Mouse (Mus musculus): ENCODE results near the gene Filip1l. TPM values are rescaled to one million over a fixed set of nuclear protein-coding genes. Genes with fewer than 3 reads are reported as not detected.

The Filip1l gene
- polyA plus RNA-seq, 1 experiment from 2014 or later = 32.6 TPM

- Histone ChIP-seq H3K27ac (ENCODE audit: low read length) (no peak overlapping the region), H3K4me3 (ENCODE audit: low read length) (no peak overlapping the region), H3K27me3 (ENCODE audit: control insufficient read depth, insufficient read depth, low read depth, low read length) (no peaks in the 10 kb centered on the region), H3K36me3 (ENCODE audit: control insufficient read depth, insufficient read depth, low read length) (no peaks in the 10 kb centered on the region), H3K9ac (ENCODE audit: low read length) (no peak overlapping the region), H3K4me2 (ENCODE audit: low read depth, low read length) (no peak overlapping the region), H3K9me3 (ENCODE audit: control insufficient read depth, low read length) (no peaks in the 10 kb centered on the region), H3K4me1 (replicated peaks; ENCODE audit: control insufficient read depth, insufficient read depth, low read length) (peaks cover 18% of the 10 kb centered on the region)
- ATAC-seq (ENCODE audit: low read depth) = no peak
- 81% methylated on average over 10 of the region's 10 CpGs for WGBS
Measured at GRCm38 (mm10) chr16:57399566-57399965, 46.7 kb downstream of the Filip1l start.

DNA sequence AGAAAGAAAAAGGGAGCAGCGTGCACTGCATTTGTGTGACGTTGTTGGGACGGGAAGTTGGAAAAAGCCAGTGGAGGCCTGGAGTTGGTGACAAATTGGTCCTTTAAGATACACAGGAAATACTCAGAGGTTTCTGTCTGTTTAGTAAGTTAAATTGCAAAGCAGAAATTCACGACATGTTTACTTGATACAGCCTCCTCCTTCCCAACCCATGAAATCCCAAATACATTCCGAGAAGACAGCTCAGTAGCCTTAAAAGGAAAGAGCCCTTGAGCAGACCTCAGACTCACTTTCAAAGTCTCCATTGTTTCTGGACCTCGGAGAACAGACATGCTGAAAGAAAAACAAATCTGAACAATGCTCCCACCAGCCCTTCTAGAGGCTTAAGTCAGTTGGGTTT, 48.8 kb downstream of the Filip1l start:
- 18% methylated on average over 6 of the region's 6 CpGs for WGBS
- H3K9ac ChIP-seq (ENCODE audit: low read length) = 0 out of 2 replicates have a peak overlapping the region, but pooled peaks have one; percentile 43
- H3K4me2 ChIP-seq (ENCODE audit: low read depth, low read length) = no peak overlapping the region
- H3K27me3 ChIP-seq (ENCODE audit: control insufficient read depth, insufficient read depth, low read depth, low read length) = no peaks in the 10 kb centered on the region
- H3K4me1 ChIP-seq (replicated peaks; ENCODE audit: control insufficient read depth, insufficient read depth, low read length) = peaks cover 18% of the 10 kb centered on the region
- H3K36me3 ChIP-seq (ENCODE audit: control insufficient read depth, insufficient read depth, low read length) = no peaks in the 10 kb centered on the region
- H3K9me3 ChIP-seq (ENCODE audit: control insufficient read depth, low read length) = no peaks in the 10 kb centered on the region
- no peak overlapping the region for H3K4me3 ChIP-seq (ENCODE audit: low read length)
- H3K27ac ChIP-seq (ENCODE audit: low read length) = peak overlapping the region; percentile 88
- peak; percentile 53; the same call in 1 of the 2 replicates for ATAC-seq (ENCODE audit: low read depth)

GRCm38 (mm10) chr16:57402910-57403309, 50.0 kb downstream of the Filip1l start:
- ATAC-seq (ENCODE audit: low read depth) = no peak
- no peak overlapping the region for H3K27ac ChIP-seq (ENCODE audit: low read length)
- H3K9ac ChIP-seq (ENCODE audit: low read length) = no peak overlapping the region
- H3K9me3 ChIP-seq (ENCODE audit: control insufficient read depth, low read length) = no peaks in the 10 kb centered on the region
- H3K4me3 ChIP-seq (ENCODE audit: low read length) = no peak overlapping the region
- no peak overlapping the region for H3K4me2 ChIP-seq (ENCODE audit: low read depth, low read length)
- H3K27me3 ChIP-seq (ENCODE audit: control insufficient read depth, insufficient read depth, low read depth, low read length) = no peaks in the 10 kb centered on the region
- H3K36me3 ChIP-seq (ENCODE audit: control insufficient read depth, insufficient read depth, low read length) = no peaks in the 10 kb centered on the region
- peaks cover 18% of the 10 kb centered on the region for H3K4me1 ChIP-seq (replicated peaks; ENCODE audit: control insufficient read depth, insufficient read depth, low read length)
- WGBS = 76% methylated on average over 4 of the region's 4 CpGs

GRCm38 (mm10) chr16:57403825-57404224, 50.9 kb downstream of the Filip1l start:
- Histone ChIP-seq H3K27ac (ENCODE audit: low read length) (peak overlapping the region; percentile 69), H3K27me3 (ENCODE audit: control insufficient read depth, insufficient read depth, low read depth, low read length) (no peaks in the 10 kb centered on the region), H3K4me2 (ENCODE audit: low read depth, low read length) (no peak overlapping the region), H3K9ac (ENCODE audit: low read length) (no peak overlapping the region), H3K36me3 (ENCODE audit: control insufficient read depth, insufficient read depth, low read length) (no peaks in the 10 kb centered on the region), H3K4me1 (replicated peaks; ENCODE audit: control insufficient read depth, insufficient read depth, low read length) (peaks cover 18% of the 10 kb centered on the region), H3K9me3 (ENCODE audit: control insufficient read depth, low read length) (no peaks in the 10 kb centered on the region), H3K4me3 (ENCODE audit: low read length) (no peak overlapping the region)
- peak; percentile 61 for ATAC-seq (ENCODE audit: low read depth)
- 40% methylated on average over 5 of the region's 5 CpGs for WGBS

- peaks cover 4% of the 10 kb centered on the region; the same call in 1 of the 2 replicates for H3K9me3 ChIP-seq (ENCODE audit: control insufficient read depth, low read length)
- H3K36me3 ChIP-seq (ENCODE audit: control insufficient read depth, insufficient read depth, low read length) = no peaks in the 10 kb centered on the region
- ATAC-seq (ENCODE audit: low read depth) = no peak
- no peak overlapping the region for H3K9ac ChIP-seq (ENCODE audit: low read length)
- no peaks in the 10 kb centered on the region for H3K27me3 ChIP-seq (ENCODE audit: control insufficient read depth, insufficient read depth, low read depth, low read length)
- no peak overlapping the region for H3K27ac ChIP-seq (ENCODE audit: low read length)
- no peak overlapping the region for H3K4me3 ChIP-seq (ENCODE audit: low read length)
- WGBS = 42% methylated on average over 4 of the region's 4 CpGs
- H3K4me2 ChIP-seq (ENCODE audit: low read depth, low read length) = no peak overlapping the region
- peaks cover 7% of the 10 kb centered on the region; the same call in 1 of the 2 replicates for H3K4me1 ChIP-seq (replicated peaks; ENCODE audit: control insufficient read depth, insufficient read depth, low read length)
Measured at GRCm38 (mm10) chr16:57412766-57413165, 59.9 kb downstream of the Filip1l start.

DNA sequence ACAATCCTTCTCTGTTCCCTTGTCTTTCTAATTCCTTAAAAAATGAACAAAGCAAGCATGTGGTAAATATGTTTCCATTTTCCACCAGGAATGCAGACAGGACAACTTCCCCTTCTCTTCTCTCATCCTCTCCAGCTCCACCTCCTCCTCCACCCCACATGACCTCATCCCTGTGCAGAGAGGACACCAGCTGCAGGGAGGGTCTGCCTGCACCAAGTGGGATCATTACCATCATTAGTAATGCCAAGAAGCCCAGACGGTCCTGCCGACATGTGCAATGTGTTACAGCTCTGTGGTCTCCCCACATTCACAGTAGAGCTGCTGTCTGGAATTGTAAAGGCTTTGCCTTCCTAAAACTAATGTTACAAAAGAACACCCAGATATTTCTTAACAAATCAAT, 63.2 kb downstream of the Filip1l start:
- no peaks in the 10 kb centered on the region for H3K36me3 ChIP-seq (ENCODE audit: control insufficient read depth, insufficient read depth, low read length)
- no peak overlapping the region for H3K4me2 ChIP-seq (ENCODE audit: low read depth, low read length)
- no peak overlapping the region for H3K4me3 ChIP-seq (ENCODE audit: low read length)
- no peak overlapping the region for H3K27ac ChIP-seq (ENCODE audit: low read length)
- H3K27me3 ChIP-seq (ENCODE audit: control insufficient read depth, insufficient read depth, low read depth, low read length) = no peaks in the 10 kb centered on the region
- WGBS = 40% methylated on average over 2 of the region's 2 CpGs
- peaks cover 12% of the 10 kb centered on the region for H3K4me1 ChIP-seq (replicated peaks; ENCODE audit: control insufficient read depth, insufficient read depth, low read length)
- no peak overlapping the region for H3K9ac ChIP-seq (ENCODE audit: low read length)
- ATAC-seq (ENCODE audit: low read depth) = no peak
- H3K9me3 ChIP-seq (ENCODE audit: control insufficient read depth, low read length) = peaks cover 4% of the 10 kb centered on the region; the same call in 1 of the 2 replicates

DNA sequence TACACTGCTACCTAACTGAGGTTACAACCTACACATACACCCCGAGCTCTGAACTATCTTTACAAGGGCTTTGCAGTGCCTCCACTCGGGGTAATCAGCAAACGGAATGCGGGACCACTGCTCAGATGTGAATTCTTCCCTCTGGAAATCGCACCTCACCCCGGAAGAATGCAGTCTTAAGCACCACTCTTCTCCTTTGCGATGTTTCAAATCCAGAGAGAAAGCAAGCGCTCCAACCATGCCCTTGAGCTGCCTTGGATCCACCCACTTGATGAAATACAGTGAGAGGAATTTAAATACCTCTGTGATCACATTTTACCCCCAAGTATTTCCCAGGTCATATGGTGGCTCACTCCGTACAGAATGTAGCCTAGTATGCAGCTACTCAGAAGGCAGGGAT, 64.1 kb downstream of the Filip1l start:
- no peak overlapping the region for H3K4me2 ChIP-seq (ENCODE audit: low read depth, low read length)
- H3K27me3 ChIP-seq (ENCODE audit: control insufficient read depth, insufficient read depth, low read depth, low read length) = no peaks in the 10 kb centered on the region
- no peak overlapping the region for H3K27ac ChIP-seq (ENCODE audit: low read length)
- no peak for ATAC-seq (ENCODE audit: low read depth)
- H3K4me1 ChIP-seq (replicated peaks; ENCODE audit: control insufficient read depth, insufficient read depth, low read length) = peaks cover 21% of the 10 kb centered on the region
- no peak overlapping the region for H3K4me3 ChIP-seq (ENCODE audit: low read length)
- 55% methylated on average over 9 of the region's 9 CpGs for WGBS
- peaks cover 4% of the 10 kb centered on the region; the same call in 1 of the 2 replicates for H3K9me3 ChIP-seq (ENCODE audit: control insufficient read depth, low read length)
- no peak overlapping the region for H3K9ac ChIP-seq (ENCODE audit: low read length)
- H3K36me3 ChIP-seq (ENCODE audit: control insufficient read depth, insufficient read depth, low read length) = no peaks in the 10 kb centered on the region

GRCm38 (mm10) chr16:57417955-57418354, 65.1 kb downstream of the Filip1l start:
- Histone ChIP-seq H3K9ac (ENCODE audit: low read length) (no peak overlapping the region), H3K27ac (ENCODE audit: low read length) (no peak overlapping the region), H3K4me2 (ENCODE audit: low read depth, low read length) (no peak overlapping the region), H3K4me1 (replicated peaks; ENCODE audit: control insufficient read depth, insufficient read depth, low read length) (peaks cover 25% of the 10 kb centered on the region), H3K9me3 (ENCODE audit: control insufficient read depth, low read length) (peaks cover 4% of the 10 kb centered on the region; the same call in 1 of the 2 replicates), H3K36me3 (ENCODE audit: control insufficient read depth, insufficient read depth, low read length) (no peaks in the 10 kb centered on the region), H3K27me3 (ENCODE audit: control insufficient read depth, insufficient read depth, low read depth, low read length) (no peaks in the 10 kb centered on the region), H3K4me3 (ENCODE audit: low read length) (no peak overlapping the region)
- no peak for ATAC-seq (ENCODE audit: low read depth)
- WGBS = 42% methylated on average over 1 of the region's 1 CpGs

DNA sequence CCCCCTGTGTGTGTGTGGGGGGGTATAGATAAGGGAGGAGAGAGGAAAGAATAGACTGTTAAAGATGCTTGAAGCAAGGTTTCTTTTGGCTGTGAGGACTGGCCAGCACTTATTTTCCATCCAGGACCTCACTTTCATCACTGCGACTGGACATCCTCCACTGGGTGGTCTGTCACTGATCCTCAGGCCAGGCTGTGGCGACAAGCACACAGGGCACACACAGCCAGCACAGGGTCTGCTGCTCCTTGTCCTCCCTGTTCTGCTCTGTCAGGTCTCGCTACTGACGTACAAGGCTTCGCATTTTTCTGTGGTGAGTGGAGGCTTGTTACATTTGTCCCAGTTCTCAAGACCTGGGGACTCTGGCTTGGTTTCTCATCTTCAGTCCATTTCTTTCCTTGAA, 66.4 kb downstream of the Filip1l start:
- Histone ChIP-seq H3K4me1 (replicated peaks; ENCODE audit: control insufficient read depth, insufficient read depth, low read length) (peaks cover 28% of the 10 kb centered on the region), H3K27ac (ENCODE audit: low read length) (no peak overlapping the region), H3K27me3 (ENCODE audit: control insufficient read depth, insufficient read depth, low read depth, low read length) (no peaks in the 10 kb centered on the region), H3K9me3 (ENCODE audit: control insufficient read depth, low read length) (peaks cover 4% of the 10 kb centered on the region; the same call in 1 of the 2 replicates), H3K36me3 (ENCODE audit: control insufficient read depth, insufficient read depth, low read length) (no peaks in the 10 kb centered on the region), H3K4me3 (ENCODE audit: low read length) (no peak overlapping the region), H3K4me2 (ENCODE audit: low read depth, low read length) (no peak overlapping the region), H3K9ac (ENCODE audit: low read length) (no peak overlapping the region)
- WGBS = 42% methylated on average over 5 of the region's 5 CpGs
- no peak; the same call in 1 of the 2 replicates for ATAC-seq (ENCODE audit: low read depth)

DNA sequence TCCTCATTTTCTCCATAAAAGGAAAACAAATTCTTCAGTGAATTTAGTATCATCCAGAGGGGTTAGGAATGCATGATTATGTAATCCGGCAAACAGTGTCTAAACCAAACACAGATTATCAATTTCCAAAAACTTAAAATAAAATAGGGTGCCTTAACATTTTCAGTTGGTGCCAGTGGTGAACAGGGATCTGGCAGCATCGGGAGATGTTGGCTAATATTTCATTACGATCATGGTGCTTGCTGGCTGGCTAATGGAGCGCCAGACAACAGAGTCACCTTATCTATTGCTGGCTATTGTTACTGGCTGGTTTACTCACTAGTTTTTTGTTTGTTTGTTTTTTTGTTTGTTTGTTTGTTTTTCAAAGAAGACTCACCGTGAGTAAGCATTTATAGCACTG, 67.0 kb downstream of the Filip1l start:
- WGBS = 63% methylated on average over 5 of the region's 5 CpGs
- no peak overlapping the region for H3K27ac ChIP-seq (ENCODE audit: low read length)

More for the DNA sequence above, 67.0 kb downstream of the Filip1l start:
- no peak overlapping the region for H3K4me3 ChIP-seq (ENCODE audit: low read length)
- no peak for ATAC-seq (ENCODE audit: low read depth)
- peaks cover 28% of the 10 kb centered on the region for H3K4me1 ChIP-seq (replicated peaks; ENCODE audit: control insufficient read depth, insufficient read depth, low read length)
- no peaks in the 10 kb centered on the region for H3K36me3 ChIP-seq (ENCODE audit: control insufficient read depth, insufficient read depth, low read length)
- H3K9me3 ChIP-seq (ENCODE audit: control insufficient read depth, low read length) = peaks cover 2% of the 10 kb centered on the region; the same call in 1 of the 2 replicates
- no peak overlapping the region for H3K4me2 ChIP-seq (ENCODE audit: low read depth, low read length)
- no peaks in the 10 kb centered on the region for H3K27me3 ChIP-seq (ENCODE audit: control insufficient read depth, insufficient read depth, low read depth, low read length)
- H3K9ac ChIP-seq (ENCODE audit: low read length) = no peak overlapping the region
